Mouse (Mus musculus) midbrain, embryonic 11.5 days (tissue): ENCODE measurements around the gene Trank1. TPM values are rescaled to one million over a fixed set of nuclear protein-coding genes. Genes with fewer than 3 reads are reported as not detected.
A peak's percentile ranks its signal among the peaks of the same experiment; 100 is the strongest.

Source experiments
- ATAC-seq: fragments of 200-750 bp; cut with Nextera tagmentation; 2 replicates; pipeline ENCODE4 v1.8.0; 2017; ENCODE audit warnings: moderate TSS enrichment, moderate library complexity; ENCODE audit not compliant: low FRiP score
- DNase-seq: peaks from one replicate; pipeline ENCODE4 v3.0.0; 2015; ENCODE audit warnings: low spot score; ENCODE audit errors: missing footprints
- H3K27ac ChIP-seq: fragments of 300-500 bp; sonication (generic); 2 replicates; pipeline ENCODE4 v1.5.1; 2014; ENCODE audit warnings: low read depth, low read length
- H3K27me3 ChIP-seq: fragments of 300-500 bp; sonication (generic); 2 replicates; pipeline ENCODE4 v1.6.1; 2014; ENCODE audit warnings: mild to moderate bottlenecking, low read length, moderate library complexity, mixed read lengths; ENCODE audit not compliant: control insufficient read depth, insufficient read depth
- H3K36me3 ChIP-seq: fragments of 300-500 bp; sonication (generic); 2 replicates; pipeline ENCODE4 v1.6.1; 2014; ENCODE audit warnings: mild to moderate bottlenecking, low read length, moderate library complexity, mixed read lengths; ENCODE audit not compliant: control insufficient read depth, insufficient read depth
- H3K4me1 ChIP-seq: fragments of 300-500 bp; sonication (generic); 2 replicates; pipeline ENCODE4 v1.6.1; 2014; ENCODE audit warnings: low read length; ENCODE audit not compliant: control insufficient read depth, insufficient read depth
- H3K4me2 ChIP-seq: fragments of 300-500 bp; sonication (generic); 2 replicates; pipeline ENCODE4 v1.6.1; 2014; ENCODE audit warnings: mild to moderate bottlenecking, moderate library complexity
- H3K4me3 ChIP-seq: fragments of 300-500 bp; sonication (generic); 2 replicates; pipeline ENCODE4 v1.5.1; 2014; ENCODE audit warnings: low read depth, low read length
- H3K9ac ChIP-seq: fragments of 300-500 bp; sonication (generic); 2 replicates; pipeline ENCODE4 v1.6.1; 2014; ENCODE audit warnings: low read length
- H3K9me3 ChIP-seq: fragments of 300-500 bp; sonication (generic); 2 replicates; pipeline ENCODE4 v1.6.1; 2016; ENCODE audit warnings: low read length; ENCODE audit not compliant: control insufficient read depth
- WGBS: fragments of 180-500 bp; shearing (Covaris S2); extraction: QIAGEN DNeasy Blood & Tissue Kit; methylation state at CpG from one replicate; pipeline ENCODE4 v1.1.7; 2014; 5-methylcytosine and 5-hydroxymethylcytosine counted together
- polyA plus RNA-seq: library from polyadenylated mRNA; unstranded; fragments of >200 nt; fragmentation: Nextera tagmentation; extraction: Ambion mirVana; gene quantifications from 2 replicates; pipeline ENCODE4 v1.2.1, GENCODE M21; 2014

Trank1 gene
- polyA plus RNA-seq, 1 experiment from 2014 or later: 0.37 TPM

DNA sequence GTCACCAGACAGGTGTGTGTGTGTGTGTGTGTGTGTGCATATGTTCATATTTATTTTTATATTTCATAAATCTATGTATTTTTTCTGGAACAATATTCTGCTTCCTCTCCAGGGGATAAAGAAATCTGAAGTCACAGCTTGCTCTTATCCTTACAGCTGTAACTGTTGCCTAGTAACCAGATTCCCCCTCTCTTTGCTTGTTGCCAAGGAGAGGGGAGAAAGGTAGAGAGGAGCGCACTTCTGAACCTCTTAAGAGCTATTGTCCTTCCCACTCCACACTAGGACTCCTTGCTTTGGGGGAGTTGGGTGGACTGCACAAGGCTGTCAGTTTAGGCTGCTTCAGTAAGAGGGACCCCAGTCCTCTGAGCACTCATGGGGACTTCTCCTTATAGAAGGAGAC, 40.1 kb downstream of the Trank1 start:
- DNase-seq: no peak
- H3K9ac ChIP-seq: no peak overlapping the region
- 0 out of 2 replicates have a peak, but pooled peaks cover 3% of the 10 kb centered on the region for H3K4me1 ChIP-seq
- no peak overlapping the region for H3K4me3 ChIP-seq
- no peaks in the 10 kb centered on the region for H3K9me3 ChIP-seq
- H3K36me3 ChIP-seq: no peaks in the 10 kb centered on the region
- ATAC-seq: peak; percentile 58; the same call in 1 of the 2 replicates
- no peak overlapping the region for H3K27ac ChIP-seq
- 7% methylated on average over 1 of the region's 1 CpGs for WGBS
- H3K4me2 ChIP-seq: no peak overlapping the region
- no peaks in the 10 kb centered on the region for H3K27me3 ChIP-seq

DNA sequence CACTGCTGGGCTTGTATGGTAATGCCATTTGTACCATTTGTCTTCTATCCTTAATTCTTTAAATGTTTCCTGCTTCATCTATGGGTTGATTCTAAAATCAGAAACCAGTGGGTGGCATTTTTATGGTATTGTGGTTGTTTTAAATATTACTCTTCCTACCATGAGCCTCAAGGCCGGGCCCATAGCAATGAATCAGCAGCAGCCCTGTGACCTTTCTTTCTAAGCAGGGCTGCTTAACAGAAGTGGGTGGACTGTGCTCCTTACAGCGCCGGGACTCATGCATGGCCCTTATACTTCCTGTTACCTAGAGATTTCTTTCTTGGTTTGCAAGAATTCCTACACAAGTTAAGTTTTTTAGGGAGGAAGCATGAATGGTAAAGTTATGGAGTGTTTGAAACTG, 41.1 kb downstream of the Trank1 start:
- H3K4me3 ChIP-seq: no peak overlapping the region
- H3K27ac ChIP-seq: no peak overlapping the region
- no peaks in the 10 kb centered on the region for H3K36me3 ChIP-seq
- H3K27me3 ChIP-seq: no peaks in the 10 kb centered on the region
- H3K4me2 ChIP-seq: no peak overlapping the region
- H3K9me3 ChIP-seq: no peaks in the 10 kb centered on the region
- ATAC-seq (no peak), DNase-seq (no peak)
- WGBS: 83% methylated on average over 3 of the region's 3 CpGs
- 0 out of 2 replicates have a peak, but pooled peaks cover 3% of the 10 kb centered on the region for H3K4me1 ChIP-seq
- H3K9ac ChIP-seq: no peak overlapping the region

DNA sequence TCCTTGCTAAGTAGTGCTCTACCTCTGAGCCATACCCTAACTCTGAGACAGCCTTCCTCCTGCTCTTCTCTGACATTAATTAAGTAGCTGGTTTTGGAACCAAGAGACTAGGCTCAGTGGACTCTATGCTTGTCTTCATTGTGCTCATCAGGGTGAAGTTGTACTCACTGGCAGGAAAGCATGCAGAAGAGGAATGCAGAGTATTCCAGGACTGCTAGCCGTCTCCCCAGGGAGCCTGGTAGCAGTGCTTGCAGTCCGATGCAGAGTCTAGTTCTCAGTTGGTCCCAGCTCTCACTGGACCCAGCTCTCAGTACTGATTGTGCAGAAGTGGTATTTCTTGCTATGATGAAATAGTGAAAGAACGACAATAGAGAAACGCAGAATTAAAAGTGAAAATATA, 43.5 kb downstream of the Trank1 start:
- ATAC-seq: no peak

DNA sequence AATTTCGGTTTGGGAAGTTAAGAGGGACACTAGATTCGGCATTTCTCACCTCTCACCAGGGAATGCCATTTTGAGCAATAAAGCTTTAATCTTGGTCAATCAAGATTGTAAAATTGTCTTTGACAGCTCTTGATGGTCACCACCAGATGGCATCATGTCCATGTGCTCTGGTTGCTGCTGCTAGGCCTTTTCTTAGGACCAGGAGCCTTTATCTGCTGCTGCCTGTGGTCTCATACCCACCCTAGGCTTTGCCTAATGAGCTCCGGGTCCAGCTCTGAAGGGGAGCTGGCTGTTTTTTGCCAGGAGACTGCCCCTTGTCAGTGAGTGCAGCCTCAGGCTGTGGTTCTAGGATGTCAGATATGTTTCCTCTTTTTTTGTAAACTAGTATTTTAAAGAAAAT, 44.8 kb downstream of the Trank1 start:
- Histone ChIP-seq H3K36me3 (no peaks in the 10 kb centered on the region), H3K27me3 (no peaks in the 10 kb centered on the region), H3K4me3 (no peak overlapping the region), H3K9me3 (no peaks in the 10 kb centered on the region), H3K4me2 (no peak overlapping the region), H3K27ac (no peak overlapping the region), H3K9ac (no peak overlapping the region), H3K4me1 (0 out of 2 replicates have a peak, but pooled peaks cover 3% of the 10 kb centered on the region)
- ATAC-seq (no peak), DNase-seq (no peak)
- WGBS: 49% methylated on average over 3 of the region's 3 CpGs

More for the DNA sequence above, 43.5 kb downstream of the Trank1 start:
- WGBS: 53% methylated on average over 4 of the region's 4 CpGs
- H3K9me3 ChIP-seq: no peaks in the 10 kb centered on the region
- DNase-seq: no peak
- no peak overlapping the region for H3K4me3 ChIP-seq
- H3K4me2 ChIP-seq: no peak overlapping the region
- no peaks in the 10 kb centered on the region for H3K36me3 ChIP-seq
- no peak overlapping the region for H3K9ac ChIP-seq
- H3K27me3 ChIP-seq: no peaks in the 10 kb centered on the region
- 0 out of 2 replicates have a peak, but pooled peaks cover 3% of the 10 kb centered on the region for H3K4me1 ChIP-seq
- H3K27ac ChIP-seq: no peak overlapping the region

DNA sequence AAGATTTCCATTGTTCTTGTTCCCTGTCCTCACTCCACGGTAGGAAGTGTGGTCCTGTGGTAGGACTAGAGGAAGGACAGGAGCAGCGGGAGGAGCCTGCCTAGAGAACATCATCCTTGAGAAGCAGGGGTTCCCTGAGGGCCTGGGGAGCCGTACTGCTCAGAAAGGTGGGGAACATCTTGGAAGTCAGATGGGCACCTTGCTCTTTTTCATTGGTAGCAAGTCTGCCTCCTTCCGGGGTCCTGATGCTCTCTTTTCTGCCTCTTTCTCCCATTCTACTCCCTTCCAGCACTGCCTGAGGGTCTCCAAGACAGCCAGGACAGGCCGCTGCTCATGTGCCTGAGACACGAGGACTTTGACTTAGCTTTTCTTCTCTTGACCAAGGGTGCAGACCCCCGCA, 52.1 kb downstream of the Trank1 start:
- no peaks in the 10 kb centered on the region for H3K9me3 ChIP-seq
- ATAC-seq (no peak), DNase-seq (no peak)
- 70% methylated on average over 7 of the region's 7 CpGs for WGBS
- H3K9ac ChIP-seq: no peak overlapping the region
- H3K27me3 ChIP-seq: no peaks in the 10 kb centered on the region
- H3K36me3 ChIP-seq: no peaks in the 10 kb centered on the region
- no peak overlapping the region for H3K4me2 ChIP-seq
- H3K27ac ChIP-seq: no peak overlapping the region
- H3K4me1 ChIP-seq: no peaks in the 10 kb centered on the region
- no peak overlapping the region for H3K4me3 ChIP-seq

DNA sequence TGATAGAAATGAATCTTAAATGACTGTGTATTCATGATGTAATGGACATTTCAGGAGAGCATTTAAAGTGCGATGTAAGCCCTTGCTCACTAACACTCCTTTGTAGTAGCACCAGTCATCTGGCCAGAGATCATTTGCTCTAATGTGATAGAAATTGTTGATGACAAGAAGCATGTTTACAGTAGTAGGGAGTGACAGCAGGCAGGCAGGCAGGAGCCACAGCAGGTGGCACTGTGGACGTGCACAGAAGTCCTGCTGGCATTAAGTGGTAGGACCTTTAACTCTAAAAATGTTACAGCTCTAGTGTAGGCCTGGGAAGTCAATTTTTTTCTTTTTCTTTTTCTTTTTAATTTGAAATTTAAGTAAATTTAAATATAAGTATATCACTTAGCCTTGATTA, 56.2 kb downstream of the Trank1 start:
- WGBS: 70% methylated on average over 2 of the region's 2 CpGs
- H3K36me3 ChIP-seq: no peaks in the 10 kb centered on the region
- DNase-seq: no peak

DNA sequence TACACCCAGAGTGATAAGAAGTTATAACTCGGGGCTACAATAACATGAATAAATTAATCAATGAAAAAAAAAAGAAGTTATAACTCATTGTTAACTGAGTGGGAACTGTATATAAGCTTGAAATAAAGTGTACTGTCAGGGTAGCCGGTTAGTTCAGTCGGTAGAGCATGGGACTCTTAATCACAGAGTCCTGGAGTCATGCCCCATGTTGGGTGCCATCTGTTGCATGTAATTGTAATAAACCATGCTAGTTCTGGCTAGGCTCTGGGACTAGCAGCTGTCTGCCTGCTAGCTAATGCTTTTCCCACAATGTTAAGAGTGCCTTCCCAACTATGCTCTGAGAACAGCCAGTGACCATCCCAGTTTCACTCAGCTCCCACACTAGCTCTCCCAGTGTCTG, 60.5 kb downstream of the Trank1 start:
- no peak overlapping the region for H3K27ac ChIP-seq
- 90% methylated on average over 3 of the region's 3 CpGs for WGBS
- H3K36me3 ChIP-seq: no peaks in the 10 kb centered on the region
- DNase-seq: no peak
- no peak overlapping the region for H3K4me2 ChIP-seq
- ATAC-seq: no peak
- H3K4me3 ChIP-seq: no peak overlapping the region
- H3K27me3 ChIP-seq: no peaks in the 10 kb centered on the region
- H3K4me1 ChIP-seq: no peaks in the 10 kb centered on the region
- H3K9me3 ChIP-seq: no peaks in the 10 kb centered on the region
- no peak overlapping the region for H3K9ac ChIP-seq

More for the DNA sequence above, 56.2 kb downstream of the Trank1 start:
- no peak for ATAC-seq
- no peak overlapping the region for H3K4me3 ChIP-seq
- H3K4me2 ChIP-seq: no peak overlapping the region
- H3K9ac ChIP-seq: no peak overlapping the region
- no peaks in the 10 kb centered on the region for H3K4me1 ChIP-seq
- no peaks in the 10 kb centered on the region for H3K9me3 ChIP-seq
- no peak overlapping the region for H3K27ac ChIP-seq
- no peaks in the 10 kb centered on the region for H3K27me3 ChIP-seq

DNA sequence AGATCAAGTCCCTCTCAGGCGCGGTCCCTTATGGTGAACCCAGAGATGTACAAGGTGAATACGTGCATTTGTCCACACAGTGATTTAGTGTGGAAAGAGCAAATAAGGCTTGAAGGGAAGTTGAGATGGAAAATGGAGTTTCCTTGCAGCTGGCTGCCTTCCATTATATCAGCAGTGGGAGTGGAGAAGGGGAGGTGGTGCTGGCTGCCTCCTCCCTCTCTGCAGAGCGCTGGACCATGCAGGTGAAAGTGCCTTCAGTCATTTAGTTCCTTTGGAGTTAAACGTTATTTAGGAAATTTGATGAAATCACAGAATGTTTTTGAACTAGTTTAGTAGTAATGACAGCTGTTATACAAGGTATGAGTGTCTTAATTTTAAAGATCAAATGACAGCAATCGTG, 66.3 kb downstream of the Trank1 start:
- Histone ChIP-seq H3K4me2 (no peak overlapping the region), H3K4me1 (no peaks in the 10 kb centered on the region), H3K9ac (no peak overlapping the region), H3K27me3 (no peaks in the 10 kb centered on the region), H3K4me3 (no peak overlapping the region), H3K9me3 (no peaks in the 10 kb centered on the region), H3K27ac (no peak overlapping the region), H3K36me3 (no peaks in the 10 kb centered on the region)
- DNase-seq (no peak), ATAC-seq (no peak)
- WGBS: 84% methylated on average over 6 of the region's 6 CpGs

DNA sequence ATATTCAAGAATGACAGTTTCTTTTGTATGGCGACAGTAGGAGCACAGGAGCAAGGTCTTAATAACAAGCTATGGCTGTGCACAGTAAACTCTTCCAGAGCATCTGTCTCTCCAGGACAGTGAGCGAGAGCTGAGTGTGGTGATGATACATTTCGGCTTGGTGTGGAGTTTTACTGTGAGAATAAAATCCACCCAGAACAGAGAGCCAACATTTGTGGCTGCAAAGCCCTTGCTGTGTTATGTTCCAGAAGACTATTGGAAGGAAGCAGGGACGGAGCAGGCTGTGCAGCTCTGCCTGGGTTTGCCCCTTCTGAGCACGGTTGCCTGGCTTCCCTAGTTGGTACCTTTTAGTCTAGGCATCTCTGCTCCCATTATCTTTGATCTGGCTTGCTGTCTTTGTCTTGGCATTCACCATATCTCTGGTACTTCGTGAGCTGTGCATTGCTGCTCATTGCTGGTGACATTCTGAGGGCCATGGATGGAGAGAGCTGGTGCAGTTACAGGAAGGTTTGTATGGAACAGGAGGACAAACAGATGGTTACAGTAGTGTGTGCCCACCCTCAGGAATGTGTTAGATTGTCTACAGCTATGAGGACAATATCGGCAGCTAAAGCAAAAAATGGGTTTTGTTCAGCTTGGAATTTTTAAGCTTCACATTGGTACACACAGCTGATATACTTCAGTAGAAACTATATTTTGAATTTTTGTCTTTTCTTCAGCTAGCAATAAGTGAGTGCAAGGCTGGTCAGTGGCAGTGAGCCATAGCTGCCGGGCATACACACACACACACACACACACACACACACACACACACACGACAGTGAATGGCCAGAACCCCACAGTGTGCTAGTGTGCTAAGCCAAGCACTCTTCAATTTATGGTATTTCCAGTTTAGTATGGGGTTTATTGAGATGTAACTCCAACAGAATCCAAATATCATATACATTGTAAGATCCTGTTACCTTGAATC, 69.8 kb downstream of the Trank1 start:
- Histone ChIP-seq H3K9ac (no peak overlapping the region), H3K4me2 (no peak overlapping the region), H3K36me3 (no peaks in the 10 kb centered on the region), H3K27me3 (no peaks in the 10 kb centered on the region), H3K4me1 (no peaks in the 10 kb centered on the region; the same call in 1 of the 2 replicates), H3K27ac (no peak overlapping the region), H3K9me3 (no peaks in the 10 kb centered on the region), H3K4me3 (no peak overlapping the region)
- DNase-seq: no peak
- 88% methylated on average over 9 of the region's 9 CpGs for WGBS
- ATAC-seq: no peak
